Mouse (Mus musculus): ENCODE measurements around the gene Mttp. TPM values are rescaled to one million over a fixed set of nuclear protein-coding genes. Genes with fewer than 3 reads are reported as not detected.
A peak's percentile ranks its signal among the peaks of the same experiment; 100 is the strongest.

The Mttp gene
- polyA plus RNA-seq, 1 experiment from 2014 or later, result 10.0 TPM

- Histone ChIP-seq H3K4me2 (no peak overlapping the region), H3K4me3 (no peak overlapping the region), H3K27me3 (no peaks in the 10 kb centered on the region), H3K9ac (no peak overlapping the region), H3K36me3 (no peaks in the 10 kb centered on the region), H3K9me3 (no peaks in the 10 kb centered on the region), H3K4me1 (replicated peaks) (peaks cover 16% of the 10 kb centered on the region), H3K27ac (no peak overlapping the region)
- 97% methylated on average over 7 of the region's 7 CpGs for WGBS
- no peak for ATAC-seq (ENCODE audit: low FRiP score)
Observed at GRCm38 (mm10) chr3:138060429-138060828, 84.3 kb downstream of the Mttp start.

DNA sequence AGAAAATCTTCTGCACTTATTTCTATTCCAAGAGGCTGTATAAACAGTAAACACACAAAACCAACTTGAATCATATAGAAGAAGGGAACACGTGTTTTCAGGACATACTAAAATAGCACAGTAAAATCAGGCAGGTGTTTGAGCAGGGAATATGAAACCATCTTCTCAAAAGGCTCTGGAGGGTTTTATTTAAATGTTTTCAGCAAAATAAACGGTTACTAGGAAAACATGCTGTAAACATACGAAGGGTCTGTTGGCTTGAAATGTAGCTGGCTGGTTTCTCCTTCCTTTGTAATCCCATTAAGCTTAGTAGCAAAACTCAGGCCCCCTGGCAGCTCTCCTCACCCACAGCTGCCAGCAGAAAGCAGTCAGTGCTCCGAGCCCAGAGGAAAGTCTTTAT lies 86.5 kb downstream of the Mttp start:
- Histone ChIP-seq H3K27ac (no peak overlapping the region), H3K4me2 (no peak overlapping the region), H3K9ac (no peak overlapping the region), H3K36me3 (no peaks in the 10 kb centered on the region), H3K4me1 (replicated peaks) (no peaks in the 10 kb centered on the region; the same call in 1 of the 2 replicates), H3K4me3 (no peak overlapping the region), H3K27me3 (no peaks in the 10 kb centered on the region), H3K9me3 (no peaks in the 10 kb centered on the region)
- ATAC-seq (ENCODE audit: low FRiP score), result no peak
- 63% methylated on average over 4 of the region's 4 CpGs for WGBS

DNA sequence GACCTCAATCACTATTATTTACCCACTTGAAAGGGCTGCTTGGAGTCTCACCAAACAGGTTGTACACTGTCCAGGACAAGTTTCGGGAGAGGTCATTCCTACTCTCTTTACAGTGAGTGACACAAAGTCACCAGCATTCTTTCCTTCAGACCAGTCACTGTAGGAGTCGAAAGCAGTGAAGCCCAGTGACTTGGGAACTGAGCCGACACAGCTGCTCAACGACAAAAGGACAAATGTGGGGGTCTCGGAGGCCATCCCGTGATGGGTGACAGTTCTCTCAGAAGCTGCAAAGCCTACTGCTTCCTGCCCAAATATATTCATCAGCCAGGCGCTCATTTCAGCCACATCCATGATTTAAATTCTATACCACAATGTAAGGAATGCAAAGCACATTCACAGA lies 87.8 kb downstream of the Mttp start:
- ATAC-seq (ENCODE audit: low FRiP score), result no peak
- WGBS, result 48% methylated on average over 7 of the region's 7 CpGs
- no peak overlapping the region for H3K9ac ChIP-seq
- H3K9me3 ChIP-seq, result no peaks in the 10 kb centered on the region
- H3K27ac ChIP-seq, result no peak overlapping the region; the same call in 1 of the 2 replicates
- no peaks in the 10 kb centered on the region for H3K36me3 ChIP-seq
- no peaks in the 10 kb centered on the region for H3K27me3 ChIP-seq
- H3K4me2 ChIP-seq, result no peak overlapping the region
- H3K4me1 ChIP-seq (replicated peaks), result no peaks in the 10 kb centered on the region; the same call in 1 of the 2 replicates
- no peak overlapping the region for H3K4me3 ChIP-seq

GRCm38 (mm10) chr3:138053969-138054368 lies 90.8 kb downstream of the Mttp start:
- no peak for ATAC-seq (ENCODE audit: low FRiP score)
- 65% methylated on average over 4 of the region's 4 CpGs for WGBS
- Histone ChIP-seq H3K27me3 (no peaks in the 10 kb centered on the region), H3K36me3 (no peaks in the 10 kb centered on the region), H3K4me3 (no peak overlapping the region), H3K9me3 (no peaks in the 10 kb centered on the region), H3K4me1 (replicated peaks) (no peaks in the 10 kb centered on the region; the same call in 1 of the 2 replicates), H3K9ac (no peak overlapping the region), H3K27ac (no peak overlapping the region), H3K4me2 (no peak overlapping the region)

DNA sequence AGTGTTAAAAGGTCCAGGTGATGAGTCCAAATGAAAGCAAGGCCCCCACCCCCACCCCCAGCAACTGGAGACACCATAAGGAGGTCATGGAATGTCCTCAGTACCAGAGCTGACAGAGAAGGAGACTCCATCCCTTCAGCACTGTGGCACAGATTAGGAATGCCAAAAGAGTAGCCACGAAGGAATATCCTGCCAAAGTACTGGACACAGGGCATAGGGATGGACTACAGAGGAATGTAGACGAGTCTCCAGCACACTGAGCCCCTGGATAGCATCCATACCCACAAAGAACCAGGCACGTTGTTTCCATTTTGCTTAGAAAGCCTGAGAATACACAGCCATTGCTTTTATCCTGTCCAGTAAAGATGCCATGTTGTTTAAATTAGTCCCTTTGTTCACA lies 93.3 kb downstream of the Mttp start:
- H3K27ac ChIP-seq, result no peak overlapping the region
- H3K36me3 ChIP-seq, result no peaks in the 10 kb centered on the region
- H3K4me2 ChIP-seq, result no peak overlapping the region
- H3K27me3 ChIP-seq, result no peaks in the 10 kb centered on the region
- no peaks in the 10 kb centered on the region for H3K9me3 ChIP-seq
- H3K9ac ChIP-seq, result no peak overlapping the region
- 77% methylated on average over 3 of the region's 3 CpGs for WGBS
- no peak overlapping the region for H3K4me3 ChIP-seq
- ATAC-seq (ENCODE audit: low FRiP score), result no peak
- no peaks in the 10 kb centered on the region for H3K4me1 ChIP-seq (replicated peaks)

DNA sequence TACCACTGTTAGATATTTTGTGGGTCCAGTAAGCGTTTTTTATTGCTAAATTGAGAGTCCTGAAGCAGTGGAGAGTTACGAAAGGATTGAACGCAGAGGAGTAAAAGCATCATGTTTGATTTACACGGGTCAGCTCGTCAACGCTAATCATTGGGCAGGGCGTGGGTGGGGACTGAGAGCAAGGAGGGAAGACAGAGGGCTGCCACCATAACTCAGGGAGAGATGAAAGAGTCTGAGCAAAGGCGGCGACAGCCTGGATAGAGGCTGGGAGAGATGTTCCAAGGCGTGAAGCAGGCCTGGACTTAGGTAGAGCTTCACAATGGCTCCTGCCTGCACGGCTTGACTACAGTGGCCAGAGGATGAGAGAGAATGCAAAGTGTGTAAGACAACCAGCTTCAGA lies 94.0 kb downstream of the Mttp start:
- WGBS, result 88% methylated on average over 11 of the region's 11 CpGs
- H3K4me3 ChIP-seq, result no peak overlapping the region

GRCm38 (mm10) chr3:138049555-138049954 lies 95.2 kb downstream of the Mttp start:
- Histone ChIP-seq H3K27me3 (no peaks in the 10 kb centered on the region), H3K27ac (no peak overlapping the region), H3K4me3 (no peak overlapping the region), H3K9ac (no peak overlapping the region), H3K9me3 (no peaks in the 10 kb centered on the region), H3K4me2 (no peak overlapping the region), H3K36me3 (no peaks in the 10 kb centered on the region), H3K4me1 (replicated peaks) (no peaks in the 10 kb centered on the region)
- ATAC-seq (ENCODE audit: low FRiP score), result no peak
- 90% methylated on average over 6 of the region's 6 CpGs for WGBS

More for the DNA sequence above, 94.0 kb downstream of the Mttp start:
- Histone ChIP-seq H3K27ac (no peak overlapping the region), H3K36me3 (no peaks in the 10 kb centered on the region), H3K9me3 (no peaks in the 10 kb centered on the region), H3K4me1 (replicated peaks) (no peaks in the 10 kb centered on the region), H3K9ac (no peak overlapping the region), H3K4me2 (no peak overlapping the region), H3K27me3 (no peaks in the 10 kb centered on the region)
- ATAC-seq (ENCODE audit: low FRiP score), result no peak

- ATAC-seq (ENCODE audit: low FRiP score), result no peak
- WGBS, result 77% methylated on average over 7 of the region's 7 CpGs
- no peaks in the 10 kb centered on the region for H3K4me1 ChIP-seq (replicated peaks)
Observed at GRCm38 (mm10) chr3:138043316-138043715, 101.5 kb downstream of the Mttp start.

DNA sequence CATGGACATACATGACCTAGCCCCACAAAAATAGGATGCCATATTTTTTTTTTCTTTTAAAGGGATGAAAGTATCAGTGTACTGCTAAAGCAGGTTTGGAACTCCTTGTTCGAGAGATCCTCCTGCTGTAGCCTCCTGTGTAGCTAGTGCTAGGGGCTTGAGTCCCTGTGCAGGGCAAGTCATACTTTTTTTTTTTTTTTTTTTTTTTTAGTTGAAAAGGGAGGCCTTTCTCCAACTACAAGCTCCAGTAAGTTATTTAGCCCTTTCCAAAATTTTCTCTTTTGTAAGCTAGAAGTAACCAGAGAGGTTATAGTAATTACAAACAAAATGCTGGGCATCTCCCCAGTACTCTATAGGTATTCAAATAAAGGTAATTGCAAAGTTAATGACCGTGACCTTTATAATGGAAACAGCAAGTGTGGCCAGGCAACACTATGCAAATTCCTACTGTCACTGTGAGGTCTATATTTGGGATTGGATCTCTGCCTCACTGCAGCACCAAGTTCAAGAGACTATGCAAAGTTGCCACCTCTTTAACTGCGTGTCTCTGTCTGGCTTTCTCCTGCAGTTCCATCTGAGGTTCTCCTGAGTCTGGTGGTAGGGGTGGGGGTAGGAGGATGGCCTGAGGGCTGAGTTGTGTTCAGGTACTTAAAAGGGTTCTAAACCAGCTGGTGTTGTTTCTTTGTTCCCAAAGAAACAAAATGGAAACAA lies 103.0 kb downstream of the Mttp start:
- Histone ChIP-seq H3K27me3 (no peaks in the 10 kb centered on the region), H3K27ac (no peak overlapping the region), H3K9ac (no peak overlapping the region), H3K9me3 (no peaks in the 10 kb centered on the region), H3K36me3 (no peaks in the 10 kb centered on the region), H3K4me1 (replicated peaks) (no peaks in the 10 kb centered on the region), H3K4me2 (no peak overlapping the region), H3K4me3 (no peak overlapping the region)
- peak; percentile 73; the same call in 1 of the 2 replicates for ATAC-seq (ENCODE audit: low FRiP score)
- WGBS, result 49% methylated on average over 3 of the region's 3 CpGs

More at GRCm38 (mm10) chr3:138043316-138043715, 101.5 kb downstream of the Mttp start:
- no peak overlapping the region for H3K27ac ChIP-seq
- no peaks in the 10 kb centered on the region for H3K9me3 ChIP-seq
- H3K9ac ChIP-seq, result no peak overlapping the region
- no peaks in the 10 kb centered on the region for H3K36me3 ChIP-seq
- no peak overlapping the region for H3K4me2 ChIP-seq
- H3K27me3 ChIP-seq, result no peaks in the 10 kb centered on the region
- no peak overlapping the region for H3K4me3 ChIP-seq

DNA sequence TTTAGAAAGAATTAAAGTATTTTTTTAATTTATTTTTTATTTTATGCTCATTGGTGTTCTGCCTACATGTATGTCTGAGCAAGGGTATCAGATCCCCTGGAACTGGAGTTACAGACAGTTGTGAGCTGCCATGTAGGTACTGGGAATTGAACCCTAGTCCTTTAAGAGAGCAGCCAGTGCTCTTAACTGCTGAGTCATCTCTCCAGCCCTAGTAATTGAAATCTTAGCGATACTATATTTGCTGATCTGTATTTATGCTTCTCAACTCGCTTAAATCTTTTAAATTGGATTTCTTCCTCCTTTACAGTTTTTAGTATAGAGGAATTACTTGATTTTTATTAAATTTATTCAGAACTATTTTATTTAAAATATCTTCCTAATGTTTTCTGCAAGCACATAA lies 103.8 kb downstream of the Mttp start:
- Histone ChIP-seq H3K4me2 (no peak overlapping the region), H3K27ac (no peak overlapping the region), H3K4me1 (replicated peaks) (no peaks in the 10 kb centered on the region), H3K9me3 (no peaks in the 10 kb centered on the region), H3K36me3 (no peaks in the 10 kb centered on the region), H3K4me3 (no peak overlapping the region), H3K27me3 (no peaks in the 10 kb centered on the region), H3K9ac (no peak overlapping the region)
- 73% methylated on average over 2 of the region's 2 CpGs for WGBS
- ATAC-seq (ENCODE audit: low FRiP score), result no peak

Other genes with a start within 250 kb of the Mttp start
- gene Lamtor3, start 226.5 kb downstream of the Mttp start, polyA plus RNA-seq (2015; fragmentation: Nextera tagmentation; extraction: Ambion mirVana), result 121 and 130 TPM in 2 replicates
- 1.8 and 1.9 TPM in 2 replicates for gene Dapp1, start 163.4 kb downstream of the Mttp start, polyA plus RNA-seq (2015; fragmentation: Nextera tagmentation; extraction: Ambion mirVana)
- gene 1110002E22Rik, start 79.9 kb downstream of the Mttp start, polyA plus RNA-seq (2015; fragmentation: Nextera tagmentation; extraction: Ambion mirVana), result 0.12 and 0.18 TPM in 2 replicates
- 0.12 TPM in 1 of 2 replicates, not detected in the other for gene Gm5105, start 77.6 kb downstream of the Mttp start, polyA plus RNA-seq (2015; fragmentation: Nextera tagmentation; extraction: Ambion mirVana)
- 8.1 TPM in 2 replicates for gene Trmt10a, start 1.5 kb downstream of the Mttp start, polyA plus RNA-seq (2015; fragmentation: Nextera tagmentation; extraction: Ambion mirVana)
- gene 4930579F01Rik, start 48.9 kb upstream of the Mttp start, polyA plus RNA-seq (2015; fragmentation: Nextera tagmentation; extraction: Ambion mirVana), result 0.10 TPM in 1 of 2 replicates, not detected in the other
- gene Adh7, start 72.8 kb upstream of the Mttp start, polyA plus RNA-seq (2015; fragmentation: Nextera tagmentation; extraction: Ambion mirVana), result 0.71 and 1.1 TPM in 2 replicates
- 0.65 and 1.4 TPM in 2 replicates for gene Adh1, start 116.0 kb upstream of the Mttp start, polyA plus RNA-seq (2015; fragmentation: Nextera tagmentation; extraction: Ambion mirVana)
- gene Adh6a, start 168.3 kb upstream of the Mttp start, polyA plus RNA-seq (2015; fragmentation: Nextera tagmentation; extraction: Ambion mirVana), result not detected in 2 replicates
- 0.10 and 0.22 TPM in 2 replicates for gene Adh6b, start 196.8 kb upstream of the Mttp start, polyA plus RNA-seq (2015; fragmentation: Nextera tagmentation; extraction: Ambion mirVana)